Mouse (Mus musculus) ZHBTc4 (cell line): ENCODE data around the gene Itgax.

Experiments
- DNase-seq: peaks from one replicate; pipeline ENCODE4 v3.0.0-alpha.2; 2011; ENCODE audit warnings: low read depth, low spot score

Gene Itgax

DNA sequence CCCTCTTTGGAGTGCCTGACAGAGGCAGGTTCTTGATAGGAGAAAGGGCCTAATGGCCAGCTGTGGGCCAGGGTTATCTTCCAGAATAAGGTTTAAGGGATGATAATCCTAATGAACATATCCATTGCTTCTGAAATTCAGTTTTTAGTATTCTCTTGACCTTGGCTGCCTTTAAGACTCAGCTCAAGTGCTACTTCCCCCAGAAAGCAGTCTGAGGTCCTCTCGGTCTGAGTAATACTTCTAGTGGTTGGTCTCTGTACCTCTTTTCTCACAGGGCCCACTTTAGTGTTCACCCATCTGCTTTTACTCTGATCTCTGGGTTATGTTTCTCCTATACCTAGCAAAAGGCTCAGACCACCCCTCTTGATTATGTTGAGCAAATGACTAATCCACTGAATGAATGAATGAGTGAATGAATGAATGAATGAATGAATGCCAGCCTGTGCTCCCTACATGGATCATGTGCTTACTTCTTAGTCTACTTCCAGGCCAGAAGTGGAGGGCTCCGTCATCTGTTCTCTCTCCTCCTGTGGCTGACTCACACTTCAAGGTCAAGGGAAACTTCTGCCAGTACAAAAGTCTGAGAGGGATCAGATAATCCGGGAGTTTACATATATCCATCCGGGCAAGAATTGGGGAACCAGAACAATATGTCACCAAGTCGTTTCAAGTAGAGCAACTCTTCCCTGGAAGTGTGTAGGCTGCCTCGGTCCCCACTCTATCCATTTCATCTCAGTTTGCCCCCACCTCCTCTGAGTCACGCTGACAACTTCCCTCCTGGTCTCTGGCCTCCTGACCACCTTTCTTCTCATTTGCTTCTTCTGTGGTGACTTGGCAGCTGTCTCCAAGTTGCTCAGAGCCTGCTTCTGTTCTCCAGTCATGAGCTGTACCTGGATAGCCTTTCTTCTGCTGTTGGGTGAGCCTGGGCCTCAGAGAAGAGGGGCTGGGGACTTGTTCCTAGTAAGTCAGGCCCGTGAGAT lies at the start of gene Itgax:
Gene Itgax (plus strand): TSS at position 807 of the 980 bp plus-strand sequence.
- no peak for DNase-seq

DNA sequence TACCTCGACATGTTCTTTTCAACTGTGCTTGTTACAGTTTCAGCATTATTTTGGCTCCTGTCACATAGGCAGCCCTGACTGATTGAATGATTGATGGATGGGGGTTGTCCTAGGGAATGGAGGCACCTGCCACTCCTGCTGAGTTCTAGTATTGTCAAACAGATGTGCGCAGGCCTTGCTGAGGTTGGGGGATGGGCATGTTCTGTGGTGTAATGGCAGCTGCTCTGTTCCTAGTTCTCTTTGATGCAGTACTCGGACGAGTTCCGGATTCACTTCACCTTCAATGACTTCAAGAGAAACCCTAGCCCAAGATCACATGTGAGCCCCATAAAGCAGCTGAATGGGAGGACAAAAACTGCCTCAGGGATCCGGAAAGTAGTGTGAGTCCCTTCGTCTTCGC lies 49.3 kb upstream of the Itgax start:
- peak; percentile 92 for DNase-seq

DNA sequence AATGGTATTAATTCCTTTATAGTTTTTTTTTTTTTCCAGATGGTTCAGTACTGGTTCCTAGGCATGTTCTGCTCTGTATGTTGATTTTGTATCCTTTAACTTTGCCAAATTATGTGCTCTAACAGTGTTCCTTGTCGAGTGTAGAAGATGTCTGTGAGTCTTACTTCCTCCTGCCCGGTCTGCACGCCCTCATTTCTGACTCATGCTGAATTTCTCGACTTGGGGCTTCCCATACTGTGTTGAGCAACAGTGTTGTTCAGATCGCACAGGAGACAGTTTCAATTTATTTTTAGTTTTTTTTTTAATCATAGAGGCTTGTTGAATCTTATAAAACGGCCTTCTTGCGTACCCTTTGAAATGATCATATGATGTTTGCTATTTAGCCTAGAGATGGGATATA lies 40.2 kb upstream of the Itgax start:
- DNase-seq = no peak

DNA sequence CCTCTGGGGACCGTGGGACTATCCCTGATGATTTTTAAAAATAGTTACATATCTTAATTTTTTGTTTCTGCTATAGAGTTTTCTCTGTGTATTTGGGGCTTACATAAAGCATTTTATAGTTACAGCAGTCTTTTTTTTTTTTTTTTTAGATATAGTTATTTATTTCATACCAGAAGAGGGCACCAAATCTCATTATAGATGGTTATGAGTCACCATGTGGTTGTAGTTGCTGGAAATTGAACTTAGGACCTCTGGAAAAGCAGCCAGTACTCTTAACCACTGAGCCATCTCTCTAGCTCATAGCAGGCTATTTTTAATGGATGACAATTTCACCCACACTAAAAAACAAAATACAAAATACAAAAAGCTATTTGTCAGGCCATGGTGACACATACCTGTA lies 31.2 kb upstream of the Itgax start:
- no peak for DNase-seq

DNA sequence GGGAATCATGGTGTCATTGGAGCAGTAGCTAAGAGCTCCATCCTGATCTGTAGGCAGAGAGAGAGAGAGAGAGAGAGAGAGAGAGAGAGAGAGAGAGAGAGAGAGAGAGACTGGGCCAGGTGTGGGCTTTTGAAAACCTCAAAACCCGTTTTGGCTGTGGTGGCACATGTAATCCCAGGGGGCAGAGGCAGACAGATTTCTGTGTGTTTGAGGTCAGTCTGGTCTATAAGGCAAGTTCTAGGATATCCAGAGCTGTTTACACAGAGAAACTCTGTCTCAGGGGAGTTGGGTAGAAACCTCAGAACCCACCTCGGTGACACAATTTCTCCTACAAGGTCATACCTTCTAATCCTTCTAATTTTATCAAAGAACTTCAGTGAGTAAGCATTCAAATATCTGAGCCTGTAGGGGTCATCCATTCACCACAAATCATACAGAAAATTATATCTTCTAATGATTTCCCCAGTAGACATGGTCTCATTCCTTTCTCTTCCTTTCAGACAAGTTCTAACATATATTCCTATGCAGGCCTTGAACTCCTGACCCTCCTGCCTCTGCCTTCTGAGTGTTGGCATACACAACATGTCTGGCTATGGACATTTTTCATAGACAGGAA lies 28.5 kb upstream of the Itgax start:
- DNase-seq = no peak

DNA sequence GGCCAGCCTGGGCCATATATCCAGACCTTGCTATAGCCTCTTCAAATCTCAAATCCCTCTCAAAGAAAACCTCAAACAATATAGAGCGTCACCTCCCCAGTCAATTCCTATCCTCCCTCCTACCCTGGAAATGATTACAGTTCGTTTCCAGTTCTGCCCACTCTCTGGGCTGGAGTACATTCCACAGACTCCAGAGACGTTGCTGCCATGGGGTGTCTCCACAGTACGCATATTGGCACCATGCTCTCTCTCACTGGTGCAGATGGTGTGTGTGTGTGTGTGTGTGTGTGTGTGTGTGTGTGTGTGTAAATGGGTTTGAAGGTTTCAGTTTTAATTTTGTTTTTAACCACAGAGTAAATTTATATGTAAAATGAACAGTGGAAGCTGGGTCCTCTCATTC lies 24.1 kb upstream of the Itgax start:
- no peak for DNase-seq

DNA sequence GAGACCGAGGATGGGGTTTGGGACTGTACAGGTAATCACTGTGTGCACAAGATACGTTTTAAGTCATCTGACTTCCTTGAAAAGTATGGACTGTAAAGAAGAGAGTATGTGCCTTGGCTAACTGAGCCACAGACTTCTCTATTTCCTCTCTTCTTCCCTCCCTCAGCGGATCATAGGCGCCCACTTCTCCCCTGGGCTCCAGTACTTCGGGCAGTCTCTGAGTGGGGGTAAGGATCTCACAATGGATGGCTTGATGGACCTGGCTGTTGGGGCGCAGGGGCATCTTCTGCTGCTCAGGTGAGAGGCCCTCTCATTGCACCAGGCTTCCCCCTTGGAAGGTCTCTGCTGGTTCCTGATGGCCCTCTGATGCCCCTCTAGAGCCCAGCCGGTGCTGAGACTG lies 21.9 kb upstream of the Itgax start:
- no peak for DNase-seq

DNA sequence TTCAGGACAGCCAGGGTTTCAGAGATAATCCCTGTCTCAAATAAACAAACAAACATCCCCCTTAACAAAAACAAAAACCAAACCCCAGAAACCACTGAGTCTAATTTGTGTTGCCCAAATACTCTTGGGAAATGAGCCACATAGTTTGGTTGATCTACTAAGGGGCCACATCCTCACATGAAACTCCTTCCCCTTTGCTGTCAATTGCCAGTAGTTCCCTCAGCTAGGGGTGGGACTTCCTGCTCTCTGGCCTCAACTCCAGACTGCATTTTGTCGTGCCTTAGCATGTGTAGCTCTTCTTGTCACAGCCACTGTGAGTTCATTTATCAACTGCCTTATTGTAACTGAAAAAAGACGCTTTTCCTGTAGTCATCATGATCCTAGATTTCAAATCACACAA lies 19.0 kb upstream of the Itgax start:
- no peak for DNase-seq

DNA sequence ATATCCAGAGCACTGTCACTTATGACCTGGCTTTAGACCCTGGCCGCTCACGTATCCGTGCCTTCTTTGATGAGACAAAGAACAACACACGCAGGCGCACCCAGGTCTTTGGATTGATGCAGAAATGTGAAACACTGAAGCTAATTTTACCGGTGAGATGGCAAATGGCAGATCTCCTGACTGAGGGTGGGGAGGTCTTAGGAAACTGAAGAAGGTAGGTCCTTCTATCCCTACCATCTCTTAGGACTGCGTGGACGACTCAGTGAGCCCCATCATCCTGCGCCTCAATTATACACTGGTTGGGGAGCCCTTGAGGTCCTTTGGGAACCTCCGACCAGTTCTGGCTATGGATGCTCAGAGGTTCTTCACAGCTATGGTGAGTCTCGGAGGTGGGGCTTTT lies 17.2 kb upstream of the Itgax start:
- no peak for DNase-seq

DNA sequence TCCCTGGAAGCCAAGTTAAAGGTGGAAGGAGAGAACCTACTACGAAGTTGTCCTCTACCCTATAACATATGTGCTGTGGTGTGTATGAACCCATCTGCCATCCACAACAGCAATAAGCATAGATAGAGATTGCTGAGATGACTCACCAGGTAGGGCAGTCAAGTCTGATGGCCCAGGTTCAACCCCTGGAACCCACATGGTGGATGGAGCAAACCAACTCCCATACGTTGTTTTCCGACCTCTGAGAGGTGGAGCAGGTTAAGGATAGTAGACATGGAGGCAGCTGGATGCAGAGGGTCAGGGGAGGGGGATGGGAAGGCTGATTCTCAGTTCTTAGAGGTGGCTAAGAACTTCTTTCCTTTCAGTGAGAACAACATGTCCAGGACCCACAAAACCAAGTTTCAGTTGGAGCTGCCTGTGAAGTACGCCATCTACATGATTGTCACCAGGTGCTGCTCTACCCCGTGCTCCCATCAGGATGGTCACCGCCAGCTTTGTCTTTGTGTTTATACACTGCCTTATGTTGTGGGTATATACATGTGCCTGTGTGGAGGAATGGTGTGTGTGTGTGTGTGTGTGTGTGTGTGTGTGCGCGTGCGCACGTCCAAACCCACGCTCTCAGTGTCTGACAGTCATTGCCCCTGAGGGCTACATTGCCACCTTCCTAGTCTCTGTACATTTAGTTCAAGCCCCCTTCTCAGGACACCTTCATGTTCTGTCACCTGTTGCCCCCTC lies 14.8 kb upstream of the Itgax start:
- no peak for DNase-seq

DNA sequence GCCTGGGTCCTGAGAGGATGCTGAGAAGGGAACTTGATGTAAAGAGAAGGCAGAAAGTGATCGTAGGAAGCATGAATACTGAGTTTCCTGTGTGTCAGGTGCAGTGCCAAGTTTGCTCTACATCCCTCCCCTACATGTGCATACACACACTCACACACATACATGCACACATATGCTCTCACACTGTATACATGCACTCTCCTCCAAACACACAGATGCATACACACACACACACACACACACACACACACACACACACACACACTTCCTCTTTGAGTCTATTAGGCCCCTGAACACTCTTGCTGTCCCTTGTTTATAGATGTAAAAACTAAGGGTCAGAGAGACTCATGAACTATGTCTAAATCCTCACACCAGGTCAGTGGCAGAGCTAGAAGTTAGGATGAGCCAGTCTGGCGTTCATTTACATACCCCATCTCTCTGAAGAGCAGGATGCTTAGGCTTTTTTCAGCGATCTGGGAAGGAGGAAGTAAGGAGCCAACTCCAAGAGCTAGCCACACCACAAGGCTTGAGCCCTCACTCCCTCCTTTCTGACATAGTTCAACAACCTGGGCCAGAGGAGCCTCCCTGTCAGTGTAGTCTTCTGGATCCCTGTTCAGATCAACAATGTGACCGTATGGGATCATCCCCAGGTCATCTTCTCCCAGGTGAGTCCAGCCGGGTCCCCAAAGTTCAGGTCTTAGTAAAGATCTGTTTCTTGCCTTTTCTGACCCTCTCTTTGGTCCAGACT lies 14.0 kb upstream of the Itgax start:
- DNase-seq = no peak

DNA sequence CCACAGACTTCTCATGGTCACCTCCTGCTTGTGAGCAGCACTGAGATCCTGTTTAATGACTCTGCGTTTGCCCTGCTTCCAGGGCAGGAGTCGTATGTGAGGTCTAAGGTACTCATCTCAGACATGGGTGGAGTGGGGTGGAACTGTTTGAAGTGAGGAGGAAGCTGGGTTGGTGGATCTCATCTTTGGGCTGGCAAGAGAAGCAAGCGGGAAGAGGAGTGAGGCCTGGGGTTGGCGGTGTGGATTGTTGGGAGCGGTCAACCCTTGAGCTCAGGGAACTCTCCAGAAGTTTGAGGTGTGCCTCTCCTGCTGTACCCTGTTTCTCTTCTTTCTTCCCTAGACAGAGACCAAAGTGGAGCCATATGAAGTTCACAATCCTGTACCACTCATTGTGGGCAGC lies 13.0 kb upstream of the Itgax start:
- DNase-seq = no peak

DNA sequence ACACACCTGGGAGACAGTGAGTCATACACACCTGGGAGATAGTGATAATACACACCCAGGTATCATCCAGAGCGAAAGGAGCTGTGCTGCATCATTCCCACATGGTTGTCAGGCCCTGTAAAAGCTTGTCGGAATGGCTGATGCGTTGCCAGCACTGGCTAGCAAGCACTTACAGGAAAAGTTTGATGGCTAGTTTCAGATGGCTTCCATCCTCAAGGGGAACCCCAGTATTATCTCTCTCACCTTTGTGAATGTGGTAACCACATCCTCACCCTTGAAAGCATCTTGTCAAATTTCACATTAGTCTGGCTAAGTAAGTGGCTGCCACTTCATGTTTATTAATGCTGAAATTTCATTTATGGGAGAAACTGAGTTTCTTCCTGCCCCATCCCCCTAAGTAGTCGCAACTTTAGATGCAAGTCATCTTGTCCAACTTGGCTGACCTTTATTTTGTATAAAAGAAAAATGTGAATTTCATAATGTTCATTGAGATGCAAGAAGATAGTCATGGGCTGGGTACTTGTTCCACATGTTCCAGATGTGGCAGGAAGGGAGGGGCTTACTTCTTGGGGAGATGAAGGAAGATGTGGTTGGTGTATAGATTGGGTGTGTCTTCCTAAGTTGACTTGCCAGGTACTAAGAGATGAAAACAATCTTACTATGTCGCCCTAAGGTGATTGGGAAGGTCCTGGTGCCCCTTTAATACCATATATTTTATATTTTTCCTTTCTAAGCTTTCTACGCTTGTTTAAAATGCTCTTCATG lies 9.4 kb upstream of the Itgax start:
- no peak for DNase-seq

DNA sequence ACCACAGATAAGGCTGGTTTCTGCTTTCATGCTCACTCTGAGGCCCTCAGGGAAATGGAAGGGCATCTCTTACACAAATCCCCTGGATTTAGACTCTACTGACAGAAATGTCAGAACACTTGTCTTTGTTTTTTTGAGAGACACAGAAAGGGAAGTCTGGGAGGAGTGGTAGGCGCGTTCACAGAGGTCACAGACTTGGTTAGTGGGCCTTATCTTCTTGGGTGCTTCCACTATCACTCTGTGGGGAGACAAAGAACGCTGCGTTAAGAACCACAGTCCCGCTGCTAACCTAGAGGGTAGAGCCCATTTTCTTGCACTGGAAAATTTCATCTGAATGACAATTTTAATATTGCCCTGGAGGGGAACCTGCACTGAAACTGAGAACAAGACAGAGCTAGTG lies 2.8 kb downstream of the Itgax start:
- DNase-seq = no peak

DNA sequence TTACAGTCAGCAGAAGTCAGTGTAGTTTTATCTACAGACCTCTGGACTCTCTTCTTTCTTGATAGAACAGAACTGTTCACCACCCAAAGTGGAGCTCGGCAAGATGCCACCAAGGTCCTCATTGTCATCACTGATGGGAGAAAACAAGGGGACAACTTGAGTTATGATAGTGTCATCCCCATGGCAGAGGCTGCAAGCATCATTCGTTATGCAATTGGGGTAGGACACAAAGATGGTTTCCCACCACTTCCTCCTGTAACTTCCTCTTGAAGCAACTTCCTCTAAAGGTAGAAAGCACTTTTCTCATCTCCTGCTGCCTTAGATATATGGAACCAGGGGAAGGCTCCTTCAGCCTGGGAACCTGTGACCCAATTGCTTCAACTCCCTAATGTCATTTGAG lies 4.2 kb downstream of the Itgax start:
- no peak for DNase-seq

DNA sequence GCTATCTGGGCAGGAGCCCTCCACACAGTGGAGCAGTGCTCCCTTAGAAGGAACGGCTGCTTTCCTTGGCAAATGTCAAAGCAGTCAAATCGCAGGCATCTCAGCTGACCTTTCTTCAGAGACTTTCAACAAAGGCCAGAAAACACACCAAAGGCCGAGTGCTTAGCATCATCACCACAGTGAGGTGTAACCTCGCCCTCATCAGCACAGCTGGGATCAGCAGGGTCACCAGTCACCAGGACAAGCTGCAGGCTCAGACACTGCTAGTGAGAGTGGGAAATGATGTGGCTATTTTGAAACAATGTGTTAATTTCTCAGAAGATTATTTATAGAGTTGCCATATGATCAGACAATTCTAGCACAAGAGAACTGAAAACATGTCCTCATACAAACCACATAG lies 7.6 kb downstream of the Itgax start:
- DNase-seq = no peak

DNA sequence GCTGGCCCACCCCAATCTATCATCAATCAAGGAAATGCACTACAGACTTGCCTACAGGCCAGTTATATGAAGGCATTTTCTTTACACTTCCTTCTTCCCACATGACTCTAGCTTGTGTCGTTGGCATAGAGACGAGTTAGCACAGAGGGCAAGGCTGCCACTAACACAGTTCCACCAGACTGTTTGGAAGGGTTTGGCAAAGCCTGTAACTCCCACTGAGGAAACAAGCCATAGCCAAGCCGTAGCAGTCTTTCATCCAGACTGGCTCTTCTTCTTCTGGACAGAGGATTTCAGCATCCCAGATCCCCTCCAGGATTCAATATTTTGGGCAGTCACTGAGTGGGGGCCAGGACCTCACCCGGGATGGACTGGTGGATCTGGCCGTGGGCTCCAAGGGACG lies 10.3 kb downstream of the Itgax start:
- DNase-seq = no peak

DNA sequence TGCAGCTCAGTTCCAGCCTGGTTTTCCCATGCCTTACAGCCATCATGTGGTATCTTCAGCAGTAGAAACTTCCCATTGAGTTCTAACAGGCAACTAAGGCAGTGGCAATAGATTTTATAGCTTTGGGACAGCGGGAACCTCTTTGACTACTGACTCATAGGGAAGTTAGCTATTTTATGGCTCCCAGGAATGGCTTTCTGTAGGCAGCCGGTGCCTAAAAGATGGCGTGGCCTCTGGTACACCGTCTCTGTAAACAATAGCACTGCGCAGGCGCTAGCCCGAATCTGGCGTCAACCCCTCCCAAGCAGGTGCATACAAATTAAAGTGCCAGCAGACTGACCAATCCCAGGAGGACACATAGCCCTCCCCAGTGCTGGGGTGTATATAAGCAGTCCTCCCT lies 21.6 kb downstream of the Itgax start:
- DNase-seq = no peak

DNA sequence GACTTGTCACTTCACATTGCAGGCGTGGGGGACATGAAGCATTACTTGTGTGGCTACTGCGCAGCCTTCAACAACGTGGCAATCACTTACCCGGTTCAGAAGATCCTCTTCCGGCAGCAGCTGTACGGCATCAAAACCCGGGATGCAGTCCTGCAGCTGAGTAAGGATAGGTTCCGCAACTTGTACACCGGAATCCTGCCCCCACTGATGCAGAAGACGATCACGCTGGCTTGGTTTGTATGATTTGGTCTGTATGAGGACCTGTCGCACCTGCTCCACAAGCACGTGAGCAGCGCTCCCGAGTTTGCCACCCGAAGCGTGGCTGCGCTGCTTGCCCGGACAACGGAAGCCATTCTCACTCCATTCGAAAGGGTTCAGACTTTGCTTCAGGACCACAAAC lies 24.7 kb downstream of the Itgax start, which contains the start of gene Itgad:
Gene Itgad (plus strand): TSS at position 301 of the 400 bp plus-strand sequence.
- no peak for DNase-seq

DNA sequence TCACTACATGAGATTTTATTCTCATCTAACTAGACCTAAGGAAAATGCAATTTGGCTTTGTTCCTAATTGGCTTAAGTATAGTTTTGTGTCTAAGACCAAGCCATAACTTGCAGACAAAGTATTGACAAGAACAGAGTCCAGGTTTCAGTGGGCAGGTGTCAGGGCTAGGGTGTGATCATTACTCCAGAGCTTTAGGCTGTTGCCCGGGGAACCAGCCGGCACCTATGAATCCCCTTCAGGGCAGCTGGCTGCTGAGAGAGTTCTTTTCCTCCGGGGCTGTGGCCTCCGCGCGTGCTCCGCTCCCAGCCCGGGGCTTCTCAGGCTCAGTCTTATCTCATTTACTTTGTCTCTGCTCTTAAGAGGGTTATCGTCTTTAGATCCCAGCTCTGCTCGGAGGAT lies 25.6 kb downstream of the Itgax start:
- DNase-seq = no peak
